Comparison of ENCODE assay signal across 9 mouse cellular contexts in the genomic region with DNA sequence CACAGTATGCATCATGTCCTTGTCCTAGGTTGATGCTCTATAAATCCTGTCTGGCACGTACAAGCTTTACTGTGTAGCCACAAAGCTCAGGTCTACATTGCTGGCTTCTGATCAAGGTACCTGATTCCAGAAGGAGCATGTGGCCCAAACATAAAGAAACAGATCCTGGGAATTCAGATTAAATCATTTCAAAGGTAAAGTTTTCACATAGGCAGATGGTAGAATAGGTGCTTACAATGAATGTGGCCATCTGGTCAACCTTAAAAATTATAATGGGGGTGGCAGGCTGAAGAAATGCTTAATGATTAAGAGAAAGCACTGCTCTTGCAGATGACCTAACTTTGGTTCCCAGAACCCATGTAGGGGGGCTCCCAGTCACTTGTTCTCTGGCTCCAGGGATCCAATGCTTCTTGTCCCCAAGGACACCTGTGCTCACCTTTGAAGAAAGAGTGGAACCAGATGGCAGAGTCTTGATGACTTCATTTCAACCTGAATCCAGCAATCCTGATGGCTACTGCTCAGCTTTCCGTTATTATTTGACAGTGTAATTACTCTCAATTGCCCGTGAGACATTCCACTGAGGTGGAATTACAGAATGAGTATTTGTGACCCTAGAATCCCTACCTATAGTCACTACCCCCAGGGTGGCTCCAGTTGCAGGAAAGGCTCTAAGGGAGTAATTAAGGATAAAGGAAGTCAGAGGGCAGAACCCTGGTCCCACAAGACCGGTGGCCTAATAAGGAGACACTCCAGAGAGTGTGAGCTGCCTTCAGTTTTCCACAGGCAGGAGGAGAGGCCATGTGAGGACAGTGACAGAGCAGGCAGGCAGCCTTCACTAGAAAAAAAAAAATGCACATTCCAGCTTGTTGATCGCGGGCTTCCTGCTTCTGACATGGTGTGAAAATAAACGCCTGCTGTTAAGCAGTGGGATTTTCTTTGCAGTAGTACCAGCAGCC.
A peak's percentile ranks its signal among the peaks of the same experiment; 100 is the strongest.
DNase-seq lines count a peak whose midpoint lies in the region; ATAC-seq and TF ChIP-seq lines count a peak whose summit lies in the region.
"Had no signal": no experiment of that assay in that cellular context is flagged by ENCODE, and none has a peak within 500 bp of the region (broad histone marks: within the 10 kb centered on the region; RNA-seq: fewer than 3 reads in every experiment).

No protein-coding gene starts in this region.

- no peak for TF ChIP-seq CTCF in heart, adult 2 months (IDR thresholded peaks at IDR 0.05)

- H3K9ac ChIP-seq in midbrain, embryonic 11.5 days (ENCODE audit: low read length) = no peak overlapping the region
- no peak overlapping the region for H3K9ac ChIP-seq in heart, adult 2 months (ENCODE audit: low read depth, low read length)

- no peaks in the 10 kb centered on the region for H3K9me3 ChIP-seq in midbrain, embryonic 11.5 days (ENCODE audit: control insufficient read depth, low read length)
- no peaks in the 10 kb centered on the region for H3K9me3 ChIP-seq in midbrain, embryonic 10.5 days (replicated peaks)

- WGBS in midbrain, embryonic 11.5 days = 68% methylated on average over 7 of the region's 7 CpGs
- whole genome bisulfite sequencing in midbrain, embryonic 10.5 days = 68% methylated on average over 7 of the region's 7 CpGs
- 29% methylated on average over 7 of the region's 7 CpGs for WGBS in heart, adult 2 months

- H3K36me3 ChIP-seq in midbrain, embryonic 11.5 days (ENCODE audit: control insufficient read depth, insufficient read depth, low read length) = no peaks in the 10 kb centered on the region
- no peaks in the 10 kb centered on the region for H3K36me3 ChIP-seq in midbrain, embryonic 10.5 days
- H3K36me3 ChIP-seq in heart, adult 2 months (ENCODE audit: control insufficient read depth, insufficient read depth, low read length) = peaks cover 3% of the 10 kb centered on the region

- peak; percentile 59; the same call in 1 of the 2 replicates for TF ChIP-seq EP300 in heart, adult 2 months (IDR thresholded peaks at IDR 0.05; ENCODE audit: insufficient read depth, low read depth, low read length)

- H3K4me1 ChIP-seq in midbrain, embryonic 11.5 days (ENCODE audit: control insufficient read depth, insufficient read depth, low read length) = no peaks in the 10 kb centered on the region
- H3K4me1 ChIP-seq in midbrain, embryonic 10.5 days = no peaks in the 10 kb centered on the region
- H3K4me1 ChIP-seq in heart, adult 2 months (ENCODE audit: control insufficient read depth, insufficient read depth, low read length) = peaks cover 2% of the 10 kb centered on the region
- H3K4me1 ChIP-seq: megakaryocyte, embryonic 14.5 days had no signal

- H3K27ac ChIP-seq in midbrain, embryonic 11.5 days (ENCODE audit: low read depth, low read length) = no peak overlapping the region
- H3K27ac ChIP-seq in midbrain, embryonic 10.5 days (replicated peaks) = no peak overlapping the region
- H3K27ac ChIP-seq in heart, adult 2 months = peak overlapping the region; percentile 29

- H3K79me2 ChIP-seq in heart, adult 2 months (replicated peaks; ENCODE audit: control insufficient read depth, insufficient read depth, low read length) = no peaks in the 10 kb centered on the region

- intact Hi-C loops in heart, adult 2 months (cut with DNase I) = loop anchor here (5.0 kb wide), 1 partner anchor 58 kb away; no protein-coding TSS in a partner anchor

- no peak for ATAC-seq in midbrain, embryonic 11.5 days (ENCODE audit: low FRiP score)

- H3K4me3 ChIP-seq in midbrain, embryonic 11.5 days (ENCODE audit: low read depth, low read length) = no peak overlapping the region
- no peak overlapping the region for H3K4me3 ChIP-seq in midbrain, embryonic 10.5 days
- H3K4me3 ChIP-seq in heart, adult 2 months = no peak overlapping the region
- H3K4me3 ChIP-seq: megakaryocyte, embryonic 14.5 days had no signal

- no peak overlapping the region for H3K4me2 ChIP-seq in midbrain, embryonic 11.5 days

- peak; percentile 20 for DNase-seq in adrenal gland, adult 2 months
- no peak for DNase-seq in adrenal gland, postnatal 25 days
- DNase-seq in midbrain, embryonic 11.5 days (ENCODE audit: low spot score, missing footprints) = peak; percentile 60
- no peak for DNase-seq in midbrain, embryonic 10.5 days (ENCODE audit: low spot score)
- peak; percentile 19 to 36 for DNase-seq in heart, adult 2 months
- DNase-seq in kidney, postnatal 4 days = peak; percentile 29 to 46
- DNase-seq in urinary bladder, postnatal 14 days (ENCODE audit: low spot score) = no peak
- DNase-seq in thymus, postnatal 4 days = no peak

- no peaks in the 10 kb centered on the region for H3K27me3 ChIP-seq in midbrain, embryonic 11.5 days (ENCODE audit: control insufficient read depth, insufficient read depth, low read length)
- H3K27me3 ChIP-seq in midbrain, embryonic 10.5 days (ENCODE audit: low read depth, poor library complexity, severe bottlenecking) = no peaks in the 10 kb centered on the region
- no peaks in the 10 kb centered on the region for H3K27me3 ChIP-seq in heart, adult 2 months (ENCODE audit: control insufficient read depth, insufficient read depth, low read length)
- H3K27me3 ChIP-seq: megakaryocyte, embryonic 14.5 days had no signal

- no peak for TF ChIP-seq POLR2A in heart, adult 2 months (IDR thresholded peaks at IDR 0.05; ENCODE audit: insufficient read depth, low read depth, low read length)

Comparison
In these comparisons a context has a peak if more than half of its experiments do, and no peak if none do; other contexts are left out.
1. DNase-seq: peak in adrenal gland, adult 2 months (single experiment), midbrain, embryonic 11.5 days (single experiment), heart, adult 2 months (2 of 2) and kidney, postnatal 4 days (2 of 2); none in adrenal gland, postnatal 25 days (single experiment), midbrain, embryonic 10.5 days (single experiment), urinary bladder, postnatal 14 days (single experiment) and thymus, postnatal 4 days (single experiment).